Mouse (Mus musculus): ENCODE data around the gene Dclk1.

DNA sequence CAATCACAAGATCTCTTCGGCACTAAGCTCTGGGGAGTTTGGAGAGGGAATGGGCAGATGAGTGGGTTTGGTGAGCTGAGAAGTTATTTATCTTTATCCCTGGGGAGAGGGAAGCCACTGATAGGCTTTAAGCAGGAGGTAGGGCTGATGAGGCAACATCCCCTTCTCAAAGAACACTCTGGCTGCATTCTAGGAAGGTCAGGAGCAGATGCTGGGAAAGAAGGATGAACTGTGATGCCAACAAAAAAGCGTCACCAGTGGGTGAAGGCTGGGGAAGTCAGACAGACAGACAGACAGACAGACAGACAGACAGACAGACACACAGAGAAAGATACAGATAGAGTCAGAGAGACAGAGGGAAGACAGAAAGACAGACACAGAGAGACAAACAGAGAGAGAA is 304.9 kb downstream of the Dclk1 start:
- TF ChIP-seq CTCF (IDR thresholded peaks at IDR 0.05), result no peak
- no peak for TF ChIP-seq EP300 (IDR thresholded peaks at IDR 0.05; ENCODE audit: insufficient read depth, low read depth, low read length)
- no peak for TF ChIP-seq POLR2A (IDR thresholded peaks at IDR 0.05; ENCODE audit: insufficient read depth, low read depth, low read length)

Measured in heart, adult 2 months (tissue).